Mouse (Mus musculus): Measurements from ENCODE around the gene Gm28230.
A peak's percentile ranks its signal among the peaks of the same experiment; 100 is the strongest.

Gene Gm28230

DNA sequence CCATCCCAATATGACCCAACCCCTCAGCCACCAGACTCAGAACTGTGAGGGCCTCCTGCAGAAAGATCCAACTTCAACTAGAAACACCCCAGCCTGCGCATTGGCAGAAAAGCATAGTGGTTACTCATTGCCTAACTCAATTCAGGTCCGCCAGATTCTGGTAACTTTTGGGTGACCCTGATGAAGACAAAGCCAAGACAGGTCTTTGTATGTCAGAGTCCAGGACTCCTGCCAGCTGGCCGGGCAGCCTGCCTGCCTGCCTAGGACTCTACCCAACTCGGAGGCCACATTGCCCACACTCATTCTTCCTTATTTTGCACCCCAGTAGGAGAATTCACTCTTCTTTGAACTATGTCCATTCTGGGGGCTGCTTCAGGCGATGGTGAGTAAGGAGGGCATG, at the start of gene Gm28230:
Gene Gm28230, plus strand, starts transcription at position 178 of the 400 bp plus-strand sequence.
- DNase-seq: no peak

GRCm38 (mm10) chr2:74677106-74677505, 49.4 kb upstream of the Gm28230 start:
- DNase-seq: no peak

DNA sequence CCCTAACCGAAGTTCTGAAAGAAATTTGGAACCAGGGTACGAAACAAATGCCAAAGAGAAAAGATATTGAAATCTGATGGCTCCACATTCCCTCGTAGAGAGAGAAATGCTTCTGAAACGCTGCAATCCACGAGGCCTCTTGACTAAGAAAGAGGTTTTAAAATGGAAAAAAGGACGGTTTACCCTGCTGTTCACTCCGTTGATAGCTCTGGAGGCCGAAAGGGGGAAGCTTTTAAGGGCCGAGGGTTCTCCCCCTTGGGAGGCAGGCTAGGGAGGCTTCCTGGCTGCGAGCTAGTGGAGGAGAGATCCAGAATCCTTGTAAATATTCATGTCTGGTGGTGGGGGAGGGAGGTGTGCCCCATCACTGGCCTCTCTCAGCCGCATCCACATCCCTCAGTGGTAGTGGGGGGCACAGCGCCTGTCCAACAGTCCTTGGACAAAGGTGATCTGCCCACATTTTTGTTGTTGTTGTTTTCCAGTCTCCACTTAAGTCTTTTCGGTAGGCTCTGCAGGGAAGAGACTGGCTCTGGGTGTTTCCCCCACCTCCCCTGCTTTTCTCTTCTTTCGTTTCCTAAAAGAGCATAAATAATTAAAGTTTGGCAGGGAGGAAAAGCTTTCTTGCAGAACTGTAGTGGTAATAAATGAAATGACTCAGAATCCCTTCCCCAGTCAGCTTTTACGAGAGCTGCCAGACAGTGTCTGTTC, 47.5 kb upstream of the Gm28230 start, which contains the start of gene Hoxd11:
Gene Hoxd11, plus strand, starts transcription at position 667 of the 705 bp plus-strand sequence.
- DNase-seq: no peak

DNA sequence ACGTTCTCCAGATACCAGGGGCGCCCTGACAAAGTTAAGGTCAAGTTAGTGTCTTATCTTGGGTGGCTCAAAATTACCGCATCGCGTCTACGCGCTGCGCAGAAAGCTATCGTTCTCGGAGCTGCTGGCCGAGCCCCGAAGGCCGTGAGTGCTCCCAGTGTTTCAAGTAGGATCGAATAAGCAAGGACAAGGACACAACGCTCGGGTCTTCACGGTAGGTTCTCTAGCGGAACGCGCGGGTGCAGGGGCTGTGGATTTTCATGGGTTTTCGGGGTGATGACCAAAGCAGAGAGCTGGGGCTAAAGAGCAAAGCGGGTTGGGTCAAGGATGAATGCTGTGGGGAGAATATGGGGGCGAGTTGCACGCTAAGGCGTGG, 46.9 kb upstream of the Gm28230 start:
- DNase-seq: peak; percentile 63

DNA sequence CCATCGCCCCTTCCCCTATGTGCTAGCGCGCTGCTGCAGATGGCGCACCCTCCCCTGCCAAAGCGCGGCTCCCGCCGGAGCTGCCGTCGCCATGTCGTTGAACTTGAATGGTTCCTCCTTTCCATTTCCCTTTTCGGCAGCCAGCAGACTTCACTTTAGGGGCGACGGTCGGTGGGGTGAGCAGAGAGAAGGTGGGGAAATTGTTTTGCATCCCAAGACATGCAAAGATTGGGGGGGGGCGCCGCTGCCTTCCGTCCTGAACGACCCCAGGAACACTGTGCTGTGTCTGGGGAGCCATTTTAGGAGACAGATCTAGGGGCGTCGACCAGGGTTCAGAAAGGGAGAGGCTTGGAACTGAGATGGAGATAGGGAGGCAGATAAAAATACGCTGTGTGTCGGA, 46.5 kb upstream of the Gm28230 start:
- DNase-seq: no peak

GRCm38 (mm10) chr2:74680561-74681398, 45.7 kb upstream of the Gm28230 start:
- no peak for DNase-seq

- no peak for DNase-seq
Observed at GRCm38 (mm10) chr2:74681594-74682531, 44.7 kb upstream of the Gm28230 start.

- no peak for DNase-seq
Observed at GRCm38 (mm10) chr2:74682796-74683195, 43.7 kb upstream of the Gm28230 start.

- DNase-seq: no peak
Observed at GRCm38 (mm10) chr2:74683471-74683951, 43.0 kb upstream of the Gm28230 start.

DNA sequence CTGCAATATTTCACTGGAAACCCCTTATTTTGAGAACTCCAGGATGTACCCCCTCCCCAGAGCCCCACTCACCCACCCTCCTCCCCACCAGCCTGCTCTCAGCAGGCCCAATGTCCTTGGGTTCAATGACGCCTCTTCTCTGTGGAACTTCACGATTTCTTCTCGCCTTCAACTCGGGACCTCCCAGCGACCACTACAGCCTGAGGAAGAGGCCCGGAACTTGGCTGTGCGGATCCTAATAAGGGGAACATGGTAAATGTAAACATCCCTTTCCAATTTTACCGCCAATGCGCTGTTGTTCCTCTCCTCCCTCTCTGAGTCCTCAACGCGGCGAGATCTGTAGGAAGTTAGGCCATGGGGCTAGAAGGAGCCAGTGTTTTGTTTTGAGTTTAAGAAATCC, 42.4 kb upstream of the Gm28230 start:
- no peak for DNase-seq

GRCm38 (mm10) chr2:74685059-74685603, 41.4 kb upstream of the Gm28230 start:
- no peak for DNase-seq

DNA sequence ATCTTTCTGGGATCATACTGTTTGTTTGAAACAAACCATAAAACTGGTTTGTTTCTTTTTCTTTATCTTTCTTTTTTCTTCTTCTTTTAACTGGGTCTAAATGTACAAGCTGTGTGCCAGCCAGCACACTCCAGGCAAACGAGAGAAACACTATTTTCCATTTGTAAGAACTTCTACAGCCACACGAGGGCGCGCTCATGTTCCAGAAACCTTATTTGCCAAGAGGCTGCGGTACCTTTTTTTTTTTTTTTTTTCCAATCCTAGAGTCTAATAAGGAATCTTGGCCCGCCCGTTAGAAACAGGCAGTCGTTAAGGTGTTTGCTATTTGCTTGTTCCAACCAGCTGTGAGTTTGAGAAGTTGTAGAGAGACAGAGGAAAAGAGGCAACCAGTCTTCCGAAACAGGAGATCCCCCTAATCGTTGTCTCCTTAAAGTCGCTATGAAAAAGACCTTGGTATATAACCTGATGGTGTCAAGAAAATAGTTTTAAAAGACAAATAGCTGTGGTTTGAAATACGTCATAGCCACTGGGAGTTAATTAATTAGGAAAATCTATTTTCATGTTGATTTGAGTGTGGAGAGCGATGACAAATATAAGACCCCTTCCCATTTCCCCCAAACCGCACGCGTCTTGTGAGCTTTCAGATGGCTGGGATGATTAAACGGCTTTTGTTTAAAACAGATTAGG, 40.1 kb upstream of the Gm28230 start:
- peak; percentile 91 for DNase-seq

- no peak for DNase-seq
Observed at GRCm38 (mm10) chr2:74686988-74687697, 39.4 kb upstream of the Gm28230 start.

- no peak for DNase-seq
Observed at GRCm38 (mm10) chr2:74687698-74688555, 38.6 kb upstream of the Gm28230 start.

DNA sequence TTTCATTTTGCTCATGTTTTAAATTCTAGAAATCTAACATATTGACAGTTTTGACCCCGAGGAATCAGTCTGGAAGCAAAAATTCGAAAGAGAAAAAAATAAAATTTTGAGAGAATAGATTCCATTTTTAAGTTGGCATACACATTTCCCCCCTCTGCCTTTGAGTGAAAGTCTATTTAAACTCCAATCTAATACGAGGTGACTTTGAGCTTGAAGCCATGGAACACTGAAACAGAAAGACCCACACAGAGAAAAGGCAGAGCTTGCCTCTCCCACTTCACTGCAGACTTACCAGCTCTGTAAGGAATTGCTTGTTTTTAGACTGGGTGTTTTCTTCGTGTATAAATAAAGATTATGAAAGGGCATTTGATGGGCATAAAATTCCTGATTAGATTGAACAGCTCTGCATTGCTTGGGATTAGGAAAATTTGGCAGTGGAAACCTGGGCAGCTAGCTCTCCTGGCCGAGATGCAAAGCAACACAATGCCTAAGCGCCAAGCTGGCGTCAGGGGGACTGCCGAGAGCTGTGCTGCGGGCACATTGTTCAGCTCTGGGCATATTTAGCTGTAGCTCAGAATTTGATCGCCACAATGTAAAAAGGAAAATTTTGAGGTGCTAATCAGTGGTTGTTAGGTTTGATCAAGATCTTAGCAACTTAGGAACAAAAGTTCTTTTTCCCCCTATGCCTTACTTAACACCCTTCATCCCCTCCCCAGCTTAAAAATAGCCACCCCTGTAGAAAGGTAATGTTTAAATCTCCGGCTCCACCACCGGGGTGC, 37.5 kb upstream of the Gm28230 start:
- DNase-seq: no peak

DNA sequence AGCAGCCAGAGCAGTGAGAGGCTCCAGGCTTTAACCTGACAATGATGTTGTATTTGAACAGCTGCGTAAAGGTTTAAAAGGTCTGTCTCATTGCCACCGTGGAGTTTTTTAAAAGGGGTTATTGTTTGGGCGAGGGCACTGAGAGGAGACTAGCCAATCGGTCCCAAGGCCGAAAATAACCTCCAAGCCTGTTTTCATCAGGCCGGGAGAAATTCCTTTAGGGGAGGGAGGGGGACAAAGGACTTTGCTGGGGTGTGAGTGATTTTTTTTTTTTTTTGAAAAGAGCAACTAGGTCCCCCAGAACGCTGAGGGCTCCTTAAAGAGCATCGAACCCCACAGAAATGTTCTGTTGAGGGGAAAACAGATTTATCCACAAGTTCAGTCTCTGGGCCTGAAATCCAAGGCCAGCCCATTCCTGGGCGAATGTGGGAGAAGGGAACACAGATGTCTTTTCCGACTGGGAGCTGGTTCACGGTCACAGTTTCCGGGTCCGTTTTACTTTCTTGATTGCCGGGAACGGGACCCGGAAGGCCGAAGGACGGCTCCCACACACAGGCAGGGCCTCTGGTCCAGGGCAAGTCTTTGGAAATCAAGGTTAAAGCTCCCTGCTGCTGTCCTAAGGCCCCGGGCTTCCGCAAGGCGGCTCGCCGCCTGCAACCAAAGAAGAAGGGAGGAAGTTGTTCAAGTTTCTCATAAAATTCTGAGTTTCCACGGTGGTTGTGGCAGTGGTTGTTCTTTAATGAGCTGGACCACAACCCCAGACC, 36.8 kb upstream of the Gm28230 start:
- no peak for DNase-seq

- DNase-seq: no peak
Observed at GRCm38 (mm10) chr2:74690338-74690716, 36.2 kb upstream of the Gm28230 start.

Measured in embryo, embryonic 11 days (tissue).